In the genomic region with DNA sequence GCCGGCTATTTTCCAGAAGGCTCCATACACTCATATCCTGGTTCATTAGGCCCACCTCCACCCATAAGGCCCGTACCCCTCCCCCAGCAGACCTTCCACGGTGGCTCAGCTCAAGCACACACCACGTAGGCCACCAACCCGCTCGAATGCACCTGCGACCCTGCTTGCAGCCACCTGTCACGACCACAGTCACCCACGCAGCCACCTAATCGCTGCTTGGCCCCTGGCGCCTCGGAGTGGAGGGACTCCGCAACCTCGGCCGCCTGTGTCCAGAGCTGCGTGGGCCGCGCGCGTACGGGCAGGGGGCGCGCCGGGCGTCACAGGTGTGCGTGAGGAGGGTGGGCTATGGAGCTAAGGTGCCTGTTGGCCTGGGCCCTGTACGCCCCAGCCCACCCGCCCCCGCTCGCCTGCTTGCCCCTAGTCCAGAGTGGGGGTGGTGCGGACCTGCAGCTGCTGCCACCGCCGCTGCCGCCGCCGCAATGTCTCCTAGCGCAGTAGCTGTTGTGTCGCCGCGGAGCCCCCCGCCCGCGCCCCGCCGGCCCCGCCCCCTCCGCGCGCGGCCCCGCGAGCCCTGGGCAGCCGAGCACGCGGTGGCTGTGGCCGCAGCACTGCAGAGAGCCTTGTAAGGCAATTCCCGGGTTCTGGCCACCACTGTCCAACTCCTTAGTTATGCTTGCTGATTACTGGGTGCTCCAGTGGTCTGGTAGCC, we compare ENCODE assay signal across 9 mouse cellular contexts. TPM values are rescaled to one million over a fixed set of nuclear protein-coding genes. Genes with fewer than 3 reads are reported as not detected.
DNase-seq lines count a peak whose midpoint lies in the region; ATAC-seq and TF ChIP-seq lines count a peak whose summit lies in the region.
"Had no signal": no experiment of that assay in that cellular context is flagged by ENCODE, and none has a peak within 500 bp of the region (broad histone marks: within the 10 kb centered on the region; RNA-seq: fewer than 3 reads in every experiment).

Gene Pnck, minus strand, starts transcription at position 543 of the 709 bp plus-strand sequence.

- H3K27me3 ChIP-seq in heart, embryonic 11.5 days (ENCODE audit: control insufficient read depth, insufficient read depth, low read length) = peaks cover 7% of the 10 kb centered on the region
- no peaks in the 10 kb centered on the region for H3K27me3 ChIP-seq in hindbrain, embryonic 14.5 days (ENCODE audit: control insufficient read depth, insufficient read depth, low read length)
- peaks cover 43% of the 10 kb centered on the region for H3K27me3 ChIP-seq in liver, embryonic 12.5 days (replicated peaks)
- no peaks in the 10 kb centered on the region for H3K27me3 ChIP-seq in stomach, postnatal 0 days (ENCODE audit: control insufficient read depth, insufficient read depth, low read length)

- TF ChIP-seq CTCF in cortical plate, adult 2 months (IDR thresholded peaks at IDR 0.05; ENCODE audit: extremely low read depth, insufficient read depth, low read length) = no peak
- TF ChIP-seq CTCF in stomach, postnatal 0 days (IDR thresholded peaks at IDR 0.05; ENCODE audit: low read depth) = no peak

- H3K9me3 ChIP-seq in heart, embryonic 11.5 days (replicated peaks; ENCODE audit: control insufficient read depth, low read length) = no peaks in the 10 kb centered on the region
- H3K9me3 ChIP-seq in hindbrain, embryonic 14.5 days (ENCODE audit: control insufficient read depth, low read length) = no peaks in the 10 kb centered on the region
- H3K9me3 ChIP-seq in liver, embryonic 12.5 days (replicated peaks) = no peaks in the 10 kb centered on the region
- no peaks in the 10 kb centered on the region for H3K9me3 ChIP-seq in stomach, postnatal 0 days (ENCODE audit: control insufficient read depth, low read length)

- intact Hi-C loops in heart, postnatal 25 days (cut with DNase I) = loop anchor here (5.0 to 10.0 kb wide), 3 partner anchors 67 to 607 kb away; partner anchors contain the start of gene Haus7

- H3K36me3 ChIP-seq in heart, embryonic 11.5 days (ENCODE audit: control insufficient read depth, insufficient read depth, low read length) = no peaks in the 10 kb centered on the region
- H3K36me3 ChIP-seq in hindbrain, embryonic 14.5 days (replicated peaks; ENCODE audit: control insufficient read depth, insufficient read depth) = 0 out of 2 replicates have a peak, but pooled peaks cover 5% of the 10 kb centered on the region
- no peaks in the 10 kb centered on the region for H3K36me3 ChIP-seq in liver, embryonic 12.5 days
- H3K36me3 ChIP-seq in stomach, postnatal 0 days (ENCODE audit: control insufficient read depth, insufficient read depth, low read length) = no peaks in the 10 kb centered on the region

- DNase-seq in heart, postnatal 25 days (ENCODE audit: low spot score) = no peak
- peak; percentile 33 for DNase-seq in hindbrain, embryonic 14.5 days (ENCODE audit: low spot score)
- no peak for DNase-seq in stomach, postnatal 0 days (ENCODE audit: low spot score)
- no peak for DNase-seq in frontal cortex, postnatal 14 days (ENCODE audit: low spot score in 2 of 2)

- 21% methylated on average over 26 of the region's 57 CpGs for WGBS in heart, embryonic 11.5 days (ENCODE audit: insufficient replicate concordance)
- WGBS in hindbrain, embryonic 14.5 days = 24% methylated on average over 31 of the region's 57 CpGs
- WGBS in liver, embryonic 12.5 days (ENCODE audit: insufficient replicate concordance) = 23% methylated on average over 44 of the region's 57 CpGs
- WGBS in stomach, postnatal 0 days = 8% methylated on average over 50 of the region's 57 CpGs

- ATAC-seq in heart, embryonic 11.5 days (replicated peaks; ENCODE audit: insufficient number of reproducible peaks, low FRiP score, low TSS enrichment) = peak; percentile 60
- peak; percentile 63 for ATAC-seq in CD4-positive, CD25-positive, alpha-beta regulatory T cell, adult 4 months
- ATAC-seq in hindbrain, embryonic 14.5 days (ENCODE audit: low FRiP score) = peak; percentile 80
- no peak for ATAC-seq in liver, embryonic 12.5 days
- ATAC-seq in stomach, postnatal 0 days (ENCODE audit: low FRiP score, low TSS enrichment) = peak; percentile 48
- ATAC-seq: Patski had no signal

- no peak within 1 kb of the TSS for H3K27ac ChIP-seq in heart, embryonic 11.5 days (ENCODE audit: low read depth, low read length)
- H3K27ac ChIP-seq in cortical plate, adult 2 months (ENCODE audit: insufficient read depth, low read length) = peak within 1 kb of the TSS; percentile 96
- peak within 1 kb of the TSS; percentile 80 for H3K27ac ChIP-seq in hindbrain, embryonic 14.5 days
- H3K27ac ChIP-seq in liver, embryonic 12.5 days = no peak within 1 kb of the TSS
- H3K27ac ChIP-seq in stomach, postnatal 0 days (replicated peaks) = peak within 1 kb of the TSS; percentile 24; the same call in 1 of the 2 replicates

- H3K4me2 ChIP-seq in heart, embryonic 11.5 days = peak within 1 kb of the TSS; percentile 77
- peak within 1 kb of the TSS; percentile 59 for H3K4me2 ChIP-seq in hindbrain, embryonic 14.5 days (replicated peaks)
- H3K4me2 ChIP-seq in liver, embryonic 12.5 days = peak within 1 kb of the TSS; percentile 69
- H3K4me2 ChIP-seq in stomach, postnatal 0 days (replicated peaks; ENCODE audit: low read depth) = peak within 1 kb of the TSS; percentile 63

- H3K9ac ChIP-seq in heart, embryonic 11.5 days (ENCODE audit: low read depth, low read length) = peak within 1 kb of the TSS; percentile 64
- H3K9ac ChIP-seq in hindbrain, embryonic 14.5 days = peak within 1 kb of the TSS; percentile 62
- H3K9ac ChIP-seq in liver, embryonic 12.5 days = no peak within 1 kb of the TSS; the same call in 1 of the 2 replicates
- H3K9ac ChIP-seq in stomach, postnatal 0 days (ENCODE audit: low read length) = peak within 1 kb of the TSS; percentile 63

- no peak for TF ChIP-seq POLR2A in cortical plate, adult 2 months (IDR thresholded peaks at IDR 0.05; ENCODE audit: extremely low read depth, insufficient read depth, low read length)

- peak within 1 kb of the TSS; percentile 47 for H3K4me3 ChIP-seq in heart, embryonic 11.5 days (ENCODE audit: low read depth, low read length)
- peak within 1 kb of the TSS; percentile 64 for H3K4me3 ChIP-seq in cortical plate, adult 2 months (ENCODE audit: insufficient read depth, low read length)
- H3K4me3 ChIP-seq in hindbrain, embryonic 14.5 days (replicated peaks; ENCODE audit: low read length) = peak within 1 kb of the TSS; percentile 48
- H3K4me3 ChIP-seq in liver, embryonic 12.5 days = peak within 1 kb of the TSS; percentile 40
- peak within 1 kb of the TSS; percentile 40 for H3K4me3 ChIP-seq in stomach, postnatal 0 days (ENCODE audit: low read depth, low read length)

- H3K4me1 ChIP-seq in heart, embryonic 11.5 days (ENCODE audit: control insufficient read depth, insufficient read depth, low read length) = no peaks in the 10 kb centered on the region
- H3K4me1 ChIP-seq in cortical plate, adult 2 months (ENCODE audit: control insufficient read depth, insufficient read depth, low read length) = peaks cover 7% of the 10 kb centered on the region
- peaks cover 7% of the 10 kb centered on the region; the same call in 1 of the 2 replicates for H3K4me1 ChIP-seq in hindbrain, embryonic 14.5 days (replicated peaks; ENCODE audit: control insufficient read depth, insufficient read depth, low read length)
- 0 out of 2 replicates have a peak, but pooled peaks cover 7% of the 10 kb centered on the region for H3K4me1 ChIP-seq in liver, embryonic 12.5 days
- no peaks in the 10 kb centered on the region for H3K4me1 ChIP-seq in stomach, postnatal 0 days (replicated peaks; ENCODE audit: control insufficient read depth, insufficient read depth)

- no peak for TF ChIP-seq EP300 in stomach, postnatal 0 days (optimal IDR thresholded peaks at IDR 0.05)

RNA-seq across cellular contexts. Expression of gene Pnck, which starts in this region (rescaled TPM):
- polyA plus RNA-seq in heart, embryonic 11.5 days (2014; fragmentation: Nextera tagmentation; extraction: Ambion mirVana) = 11.1 and 12.2 TPM in 2 replicates
- 1 to 10 TPM; 5.0 to 7.6 TPM for total RNA-seq in heart, postnatal 25 days (2021)
- polyA plus RNA-seq in CD4-positive, CD25-positive, alpha-beta regulatory T cell, adult 4 months (2017; shearing (Covaris generic)) = 1 to 10 TPM; 2.6 to 2.7 TPM
- 90.2 and 98.5 TPM in 2 replicates for polyA plus RNA-seq in cortical plate, adult 2 months (2012; rRNA removed)
- 154 and 160 TPM in 2 replicates for polyA plus RNA-seq in hindbrain, embryonic 14.5 days (2014; fragmentation: Nextera tagmentation; extraction: Ambion mirVana)
- 1.2 and 1.4 TPM in 2 replicates for polyA plus RNA-seq in liver, embryonic 12.5 days (2016; fragmentation: Nextera tagmentation; extraction: Ambion mirVana)
- 19.3 and 24.5 TPM in 2 replicates for polyA plus RNA-seq in stomach, postnatal 0 days (2015; fragmentation: Nextera tagmentation; extraction: Ambion mirVana)

Comparison
In these comparisons a context has a peak if more than half of its experiments do, and no peak if none do; other contexts are left out.
1. H3K27ac ChIP-seq: peak in cortical plate, adult 2 months (single experiment), hindbrain, embryonic 14.5 days (single experiment) and stomach, postnatal 0 days (single experiment); none in heart, embryonic 11.5 days (single experiment) and liver, embryonic 12.5 days (single experiment).
2. Peak in every context shown above with its lines, with median percentiles within 50 percentile points of each other: H3K4me2 ChIP-seq and H3K4me3 ChIP-seq.